Mouse (Mus musculus) myocyte (in vitro differentiated cells): ENCODE data around the gene Nipsnap1. TPM values are rescaled to one million over a fixed set of nuclear protein-coding genes. Genes with fewer than 3 reads are reported as not detected.

Source experiments
- H3K27me3 ChIP-seq: one replicate; pipeline ENCODE4 v1.6.1; 2011; ENCODE audit not compliant: control insufficient read depth, insufficient read depth, insufficient read length
- H3K36me3 ChIP-seq: one replicate; pipeline ENCODE4 v1.6.1; 2011; ENCODE audit not compliant: control insufficient read depth, insufficient read depth
- H3K4me2 ChIP-seq: one replicate; pipeline ENCODE4 v1.6.1; 2011; ENCODE audit warnings: low read depth, control low read depth
- H3K4me3 ChIP-seq: one replicate; pipeline ENCODE4 v1.5.1; 2011; ENCODE audit warnings: mild to moderate bottlenecking, control low read depth, moderate library complexity
- H3K79me2 ChIP-seq: one replicate; pipeline ENCODE4 v1.6.1; 2011; ENCODE audit not compliant: control insufficient read depth, insufficient read depth
- H3ac ChIP-seq: one replicate; pipeline ENCODE4 v1.6.1; 2011; ENCODE audit not compliant: control insufficient read depth, insufficient read length
- CEBPB ChIP-seq: IDR thresholded peaks from 2 replicates; pipeline ENCODE4 v1.6.1; 2011; ENCODE audit warnings: mild to moderate bottlenecking, moderate library complexity; ENCODE audit not compliant: poor library complexity, insufficient read depth, severe bottlenecking
- E2F4 ChIP-seq: IDR thresholded peaks from one replicate; pipeline ENCODE4 v1.6.1; 2011; ENCODE audit warnings: mild to moderate bottlenecking, control low read depth, moderate library complexity; ENCODE audit not compliant: insufficient read depth
- MAX ChIP-seq: IDR thresholded peaks from one replicate; pipeline ENCODE4 v1.6.1; 2011; ENCODE audit warnings: low read depth, mild to moderate bottlenecking, control low read depth
- MYOD1 ChIP-seq, 3 experiments: IDR thresholded peaks; one replicate each; pipeline ENCODE4 v1.6.1; 2011; ENCODE audit warnings: control low read depth in 2 of 3, low read depth in 2 of 3, mild to moderate bottlenecking in 2 of 3, moderate library complexity in 1 of 3; ENCODE audit not compliant: insufficient read length in 2 of 3, control insufficient read depth in 1 of 3
- MYOG ChIP-seq, 3 experiments: IDR thresholded peaks; one replicate each; pipeline ENCODE4 v1.6.1; 2011; ENCODE audit warnings: control low read depth in 2 of 3, low read depth in 2 of 3, mild to moderate bottlenecking in 2 of 3; ENCODE audit not compliant: insufficient read length in 2 of 3, control insufficient read depth in 1 of 3, insufficient read depth in 1 of 3
- POLR2A ChIP-seq: IDR thresholded peaks from one replicate; pipeline ENCODE4 v1.6.1; 2011; ENCODE audit warnings: low read depth, mild to moderate bottlenecking, control low read depth, moderate library complexity; ENCODE audit not compliant: insufficient read length
- POLR2AphosphoS2 ChIP-seq: IDR thresholded peaks from one replicate; pipeline ENCODE4 v1.6.1; 2011; ENCODE audit warnings: low read depth, control low read depth; ENCODE audit not compliant: insufficient read length
- REST ChIP-seq: IDR thresholded peaks from one replicate; pipeline ENCODE4 v1.6.1; 2011; ENCODE audit warnings: mild to moderate bottlenecking, control low read depth, moderate library complexity; ENCODE audit not compliant: insufficient read depth, insufficient read length
- SRF ChIP-seq: IDR thresholded peaks from one replicate; pipeline ENCODE4 v1.6.1; 2011; ENCODE audit warnings: low read depth; ENCODE audit not compliant: control insufficient read depth, insufficient read length
- TCF12 ChIP-seq: IDR thresholded peaks from one replicate; pipeline ENCODE4 v1.6.1; 2011; ENCODE audit warnings: mild to moderate bottlenecking, control low read depth; ENCODE audit not compliant: poor library complexity, insufficient read depth, severe bottlenecking
- TCF3 ChIP-seq: IDR thresholded peaks from one replicate; pipeline ENCODE4 v1.6.1; 2011; ENCODE audit warnings: low read depth, control low read depth; ENCODE audit not compliant: insufficient read length
- USF1 ChIP-seq: IDR thresholded peaks from one replicate; pipeline ENCODE4 v1.6.1; 2011; ENCODE audit warnings: low read depth, mild to moderate bottlenecking, control low read depth, moderate library complexity
- polyA plus RNA-seq: library from polyadenylated mRNA; unstranded; fragments of >200 nt; fragmentation: generic; extraction: Trizol; gene quantifications from one replicate; pipeline ENCODE4 v1.2.1, GENCODE M21; 2012; ENCODE audit warnings: missing spikeins

The Nipsnap1 gene
- polyA plus RNA-seq, 1 experiment, result 7.2 TPM

DNA sequence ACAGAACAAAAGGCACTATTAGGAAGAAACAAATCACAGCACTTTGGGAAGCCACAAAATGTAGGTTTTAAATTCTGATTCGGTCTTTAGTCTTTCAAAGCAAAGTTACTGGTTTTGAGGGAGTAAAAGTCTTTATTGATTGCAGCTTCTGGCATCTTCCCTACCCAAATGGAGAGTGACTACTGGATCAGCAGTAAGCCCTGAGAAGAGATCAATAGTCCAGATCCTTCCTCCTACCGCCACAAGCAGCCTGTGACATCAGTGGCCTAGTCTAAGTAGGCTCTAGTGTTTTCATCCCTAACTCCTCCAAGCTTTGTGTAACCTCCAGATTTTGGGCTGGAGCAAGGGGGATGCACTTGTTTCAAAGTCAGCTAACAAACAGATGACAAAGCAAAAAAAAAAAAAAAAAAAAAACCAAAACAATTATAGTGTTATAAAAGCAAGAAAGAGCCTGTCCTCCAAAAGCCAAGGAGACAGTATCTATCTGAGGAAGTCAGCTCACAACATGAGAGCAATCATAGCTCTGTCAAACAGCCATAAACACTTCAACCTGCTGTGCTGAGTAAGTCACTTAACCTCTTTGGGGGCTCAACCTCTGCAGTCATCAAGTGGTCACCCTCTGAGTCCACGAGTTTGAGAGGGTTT lies 40.3 kb upstream of the Nipsnap1 start:
- Histone ChIP-seq H3K4me2 (no peak overlapping the region), H3K27me3 (no peaks in the 10 kb centered on the region), H3K36me3 (no peaks in the 10 kb centered on the region), H3K4me3 (no peak overlapping the region), H3ac (no peak overlapping the region), H3K79me2 (peaks cover 71% of the 10 kb centered on the region)
- no peak for TF ChIP-seq POLR2A
- TF ChIP-seq TCF12, result no peak
- no peak for TF ChIP-seq MAX
- no peak for TF ChIP-seq USF1
- TF ChIP-seq MYOG (IDR thresholded peaks at IDR 0.05; ENCODE audit: control insufficient read depth in 1 of 3, insufficient read depth in 1 of 3, insufficient read length in 2 of 3, low read depth in 2 of 3), result no peak
- no peak for TF ChIP-seq MYOD1 (IDR thresholded peaks at IDR 0.05; ENCODE audit: control insufficient read depth in 1 of 3, insufficient read length in 2 of 3, low read depth in 2 of 3)
- TF ChIP-seq E2F4, result no peak
- TF ChIP-seq SRF, result no peak
- TF ChIP-seq TCF3, result no peak
- no peak for TF ChIP-seq POLR2AphosphoS2
- TF ChIP-seq REST, result no peak
- TF ChIP-seq CEBPB, result no peak

DNA sequence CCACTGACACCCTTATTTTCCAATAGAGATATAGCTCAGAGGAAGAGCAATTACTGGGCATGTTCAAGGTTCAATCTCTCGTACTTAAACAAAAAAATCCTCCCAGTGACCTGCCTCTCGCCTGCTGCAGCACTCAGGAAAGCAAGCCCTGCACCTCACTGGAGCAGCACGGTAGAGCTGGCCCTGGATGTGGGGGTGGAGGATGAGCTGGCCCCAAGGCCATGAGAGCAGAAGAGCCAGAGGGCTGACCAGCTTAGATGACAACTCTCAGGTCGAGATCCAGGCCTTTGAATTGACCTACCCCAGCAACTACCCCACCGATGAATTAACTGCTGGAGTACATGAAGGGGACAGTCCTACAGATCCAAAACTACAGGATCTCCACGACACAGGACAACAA lies 38.3 kb upstream of the Nipsnap1 start:
- Histone ChIP-seq H3ac (no peak overlapping the region), H3K4me2 (no peak overlapping the region), H3K79me2 (peaks cover 90% of the 10 kb centered on the region), H3K4me3 (no peak overlapping the region), H3K27me3 (no peaks in the 10 kb centered on the region), H3K36me3 (no peaks in the 10 kb centered on the region)
- TF ChIP-seq CEBPB (no peak), MAX (no peak), TCF12 (no peak)

DNA sequence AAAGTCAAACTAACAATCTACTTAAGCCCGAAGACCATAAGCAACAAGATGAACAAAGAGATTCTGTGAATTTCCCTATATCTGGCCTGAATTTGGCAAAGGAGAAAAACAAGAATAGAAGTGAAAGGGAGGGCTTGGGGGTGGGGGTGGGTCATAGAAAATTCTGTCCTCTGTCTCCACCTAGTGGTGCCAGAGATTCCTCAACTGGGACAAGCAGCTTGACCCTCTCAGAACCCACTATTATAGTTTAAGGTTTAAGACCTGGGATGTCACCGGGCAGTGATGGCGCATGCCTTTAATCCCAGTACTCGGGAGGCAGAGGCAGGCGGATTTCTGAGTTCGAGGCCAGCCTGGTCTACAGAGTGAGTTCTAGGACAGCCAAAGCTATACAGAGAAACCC lies 37.0 kb upstream of the Nipsnap1 start:
- Histone ChIP-seq H3K36me3 (no peaks in the 10 kb centered on the region), H3K79me2 (peaks cover 84% of the 10 kb centered on the region), H3K4me3 (no peak overlapping the region), H3K4me2 (no peak overlapping the region), H3K27me3 (no peaks in the 10 kb centered on the region), H3ac (no peak overlapping the region)
- TF ChIP-seq E2F4 (no peak), POLR2AphosphoS2 (no peak), POLR2A (no peak)

DNA sequence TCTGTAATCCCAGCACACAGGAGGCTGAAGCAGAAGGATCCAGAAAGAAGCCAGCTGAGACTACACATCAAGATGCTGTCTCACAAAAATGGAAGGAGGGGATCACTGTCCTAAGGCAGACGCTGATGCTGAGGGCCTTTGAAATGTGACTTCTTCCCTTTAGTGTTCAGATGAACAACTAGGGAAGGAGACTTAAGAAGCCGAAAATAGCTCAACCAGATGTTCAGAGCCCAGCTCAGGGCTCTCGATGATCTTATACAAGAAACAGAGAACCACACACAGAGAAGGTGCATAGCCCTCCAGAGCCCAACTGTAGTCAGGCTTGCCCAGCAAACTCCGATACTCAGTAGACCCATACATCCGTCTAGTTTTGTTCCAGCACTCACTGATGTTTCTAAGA lies 36.4 kb upstream of the Nipsnap1 start:
- peaks cover 83% of the 10 kb centered on the region for H3K79me2 ChIP-seq
- H3K27me3 ChIP-seq, result no peaks in the 10 kb centered on the region
- no peak overlapping the region for H3K4me2 ChIP-seq
- no peak overlapping the region for H3ac ChIP-seq
- no peaks in the 10 kb centered on the region for H3K36me3 ChIP-seq
- no peak for TF ChIP-seq TCF3
- TF ChIP-seq USF1, result no peak
- TF ChIP-seq REST, result no peak
- TF ChIP-seq MYOG (IDR thresholded peaks at IDR 0.05; ENCODE audit: control insufficient read depth in 1 of 3, insufficient read depth in 1 of 3, insufficient read length in 2 of 3, low read depth in 2 of 3), result no peak
- TF ChIP-seq POLR2A, result no peak
- no peak for TF ChIP-seq MYOD1 (IDR thresholded peaks at IDR 0.05; ENCODE audit: control insufficient read depth in 1 of 3, insufficient read length in 2 of 3, low read depth in 2 of 3)
- TF ChIP-seq E2F4, result no peak
- no peak for TF ChIP-seq MAX
- H3K4me3 ChIP-seq, result no peak overlapping the region

DNA sequence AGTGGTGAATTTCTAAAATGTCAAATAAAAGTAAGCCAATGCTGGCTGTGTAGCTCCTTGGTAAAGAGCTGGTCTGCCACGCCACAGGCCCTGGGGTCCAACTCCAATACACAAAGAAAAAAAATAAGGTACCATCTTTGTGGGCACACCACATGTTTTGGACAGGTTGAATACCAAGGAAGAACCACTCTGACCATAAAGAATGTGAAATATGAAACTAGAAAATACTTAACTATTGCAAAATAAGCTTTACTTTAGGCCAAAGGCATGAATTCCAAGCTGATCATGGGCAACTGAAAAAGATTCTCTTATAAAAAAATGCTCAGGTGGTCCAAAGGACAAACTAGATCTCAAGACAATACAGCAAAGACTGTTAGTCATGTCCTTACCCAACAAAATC lies 35.5 kb upstream of the Nipsnap1 start:
- TF ChIP-seq TCF12 (no peak), MYOG (IDR thresholded peaks at IDR 0.05; ENCODE audit: control insufficient read depth in 1 of 3, insufficient read depth in 1 of 3, insufficient read length in 2 of 3, low read depth in 2 of 3) (no peak), SRF (no peak), E2F4 (no peak), CEBPB (peak; percentile 84)
- Histone ChIP-seq H3K27me3 (no peaks in the 10 kb centered on the region), H3ac (no peak overlapping the region), H3K4me2 (no peak overlapping the region), H3K4me3 (no peak overlapping the region), H3K79me2 (peaks cover 82% of the 10 kb centered on the region), H3K36me3 (no peaks in the 10 kb centered on the region)
